Comparison of ENCODE assay signal across 7 mouse cellular contexts in genomic region chr2:4400771-4401596, GRCm38 (mm10).
DNase-seq lines count a peak whose midpoint lies in the region; ATAC-seq and TF ChIP-seq lines count a peak whose summit lies in the region.

No protein-coding gene starts in this region.

- H3K4me2 ChIP-seq in limb, embryonic 14.5 days (replicated peaks; ENCODE audit: low read depth, low read length, severe bottlenecking): peak overlapping the region; percentile 63
- peak overlapping the region; percentile 66 for H3K4me2 ChIP-seq in midbrain, embryonic 12.5 days (replicated peaks)
- peak overlapping the region; percentile 80 for H3K4me2 ChIP-seq in stomach, embryonic 15.5 days

- H3K9ac ChIP-seq in limb, embryonic 14.5 days (ENCODE audit: low read depth, low read length, severe bottlenecking): peak overlapping the region; percentile 86
- peak overlapping the region; percentile 97 for H3K9ac ChIP-seq in midbrain, embryonic 12.5 days (replicated peaks)
- peak overlapping the region; percentile 57 for H3K9ac ChIP-seq in stomach, embryonic 15.5 days

- no peaks in the 10 kb centered on the region for H3K4me1 ChIP-seq in bone marrow, adult 2 months (ENCODE audit: control insufficient read depth, insufficient read depth, low read length)
- H3K4me1 ChIP-seq in limb, embryonic 14.5 days (ENCODE audit: control insufficient read depth, insufficient read depth, low read length): peaks cover 28% of the 10 kb centered on the region
- H3K4me1 ChIP-seq in midbrain, embryonic 12.5 days: peaks cover 31% of the 10 kb centered on the region
- 0 out of 2 replicates have a peak, but pooled peaks cover 3% of the 10 kb centered on the region for H3K4me1 ChIP-seq in stomach, embryonic 15.5 days

- 3% methylated on average over 74 of the region's 74 CpGs for WGBS in bone marrow, adult 2 months
- under 1% methylated on average over 42 of the region's 74 CpGs for WGBS in limb, embryonic 14.5 days
- WGBS in midbrain, embryonic 12.5 days: under 1% methylated on average over 56 of the region's 74 CpGs
- under 1% methylated on average over 63 of the region's 74 CpGs for WGBS in stomach, embryonic 15.5 days

- no peak for TF ChIP-seq CTCF in bone marrow, adult 2 months (IDR thresholded peaks at IDR 0.05; ENCODE audit: control insufficient read depth, insufficient read depth, low read length)

- H3K27me3 ChIP-seq in limb, embryonic 14.5 days (ENCODE audit: control insufficient read depth, insufficient read depth, low read length): no peaks in the 10 kb centered on the region
- no peaks in the 10 kb centered on the region for H3K27me3 ChIP-seq in midbrain, embryonic 12.5 days
- no peaks in the 10 kb centered on the region for H3K27me3 ChIP-seq in stomach, embryonic 15.5 days (replicated peaks)

- H3K4me3 ChIP-seq in bone marrow, adult 2 months (replicated peaks; ENCODE audit: control insufficient read depth, low read depth, low read length): no peak overlapping the region
- peak overlapping the region; percentile 66 for H3K4me3 ChIP-seq in limb, embryonic 14.5 days (replicated peaks; ENCODE audit: low read length)
- H3K4me3 ChIP-seq in midbrain, embryonic 12.5 days: peak overlapping the region; percentile 78
- peak overlapping the region; percentile 67 for H3K4me3 ChIP-seq in stomach, embryonic 15.5 days (replicated peaks)

- no peaks in the 10 kb centered on the region for H3K36me3 ChIP-seq in limb, embryonic 14.5 days (ENCODE audit: control insufficient read depth, insufficient read depth, low read length)
- no peaks in the 10 kb centered on the region for H3K36me3 ChIP-seq in midbrain, embryonic 12.5 days
- no peaks in the 10 kb centered on the region for H3K36me3 ChIP-seq in stomach, embryonic 15.5 days

- DNase-seq in embryo, embryonic 9.5 days (ENCODE audit: extremely low spot score): peak; percentile 70
- peak; percentile 97 for DNase-seq in heart, adult 11 months
- peak; percentile 28 for DNase-seq in kidney, adult 11 months
- peak; percentile 69 for DNase-seq in limb, embryonic 14.5 days (ENCODE audit: low spot score)

- no peak for TF ChIP-seq POLR2A in bone marrow, adult 2 months (IDR thresholded peaks at IDR 0.05; ENCODE audit: borderline replicate concordance, control insufficient read depth, low read depth, low read length)
- 0 out of 2 replicates have a peak, but pooled peaks have one; percentile 42 for TF ChIP-seq POLR2A in limb, embryonic 14.5 days (IDR thresholded peaks at IDR 0.05; ENCODE audit: borderline replicate concordance, extremely low read depth, insufficient read depth, insufficient read length)

- no peaks in the 10 kb centered on the region for H3K9me3 ChIP-seq in limb, embryonic 14.5 days (ENCODE audit: control insufficient read depth, low read length)
- H3K9me3 ChIP-seq in midbrain, embryonic 12.5 days: no peaks in the 10 kb centered on the region
- H3K9me3 ChIP-seq in stomach, embryonic 15.5 days: no peaks in the 10 kb centered on the region

- H3K27ac ChIP-seq in bone marrow, adult 2 months (ENCODE audit: control insufficient read depth, insufficient read depth, low read depth, low read length, poor library complexity): peak overlapping the region; percentile 33; the same call in 1 of the 2 replicates
- peak overlapping the region; percentile 91 for H3K27ac ChIP-seq in limb, embryonic 14.5 days (replicated peaks; ENCODE audit: low read depth, low read length)
- H3K27ac ChIP-seq in midbrain, embryonic 12.5 days (replicated peaks): peak overlapping the region; percentile 98
- H3K27ac ChIP-seq in stomach, embryonic 15.5 days: peak overlapping the region; percentile 87

- peak; percentile 64 for ATAC-seq in limb, embryonic 14.5 days (ENCODE audit: low FRiP score, low read depth)
- ATAC-seq in midbrain, embryonic 12.5 days (ENCODE audit: low FRiP score, low read depth): peak; percentile 81
- peak; percentile 74 for ATAC-seq in stomach, embryonic 15.5 days (ENCODE audit: insufficient read depth, low FRiP score, low read depth)

Comparison
In these comparisons a context has a peak if more than half of its experiments do, and no peak if none do; other contexts are left out.
1. H3K27ac ChIP-seq: peak in every context shown above with its lines; median percentile 98 in midbrain, embryonic 12.5 days; 91 in limb, embryonic 14.5 days; 87 in stomach, embryonic 15.5 days; 33 in bone marrow, adult 2 months.
2. DNase-seq: peak in every context shown above with its lines; median percentile 97 in heart, adult 11 months; 70 in embryo, embryonic 9.5 days; 69 in limb, embryonic 14.5 days; 28 in kidney, adult 11 months.